Mouse (Mus musculus) kidney, adult 2 months (tissue): ENCODE results near the gene Dctn2. TPM values are rescaled to one million over a fixed set of nuclear protein-coding genes. Genes with fewer than 3 reads are reported as not detected.

Experiments used
- DNase-seq: peaks from one replicate; pipeline ENCODE4 v3.0.0; 2021
- H3K27ac ChIP-seq: fragments of 200-500 bp; 2 replicates; pipeline ENCODE4 v1.5.1; 2012; ENCODE audit warnings: low read depth, low read length, control low read depth, inconsistent platforms; ENCODE audit not compliant: insufficient read depth
- H3K27me3 ChIP-seq: fragments of 200-500 bp; replicated peaks from 2 replicates; pipeline ENCODE4 v1.6.1; 2012; ENCODE audit warnings: mild to moderate bottlenecking, moderate library complexity, low read length, inconsistent platforms; ENCODE audit not compliant: control insufficient read depth, insufficient read depth
- H3K36me3 ChIP-seq: fragments of 200-500 bp; 2 replicates; pipeline ENCODE4 v1.6.1; 2012; ENCODE audit warnings: mild to moderate bottlenecking, moderate library complexity, low read length, inconsistent platforms; ENCODE audit not compliant: control insufficient read depth, insufficient read depth
- H3K4me1 ChIP-seq: fragments of 200-500 bp; 2 replicates; pipeline ENCODE4 v1.6.1; 2011; ENCODE audit warnings: low read length; ENCODE audit not compliant: control insufficient read depth, insufficient read depth
- H3K4me3 ChIP-seq: fragments of 200-500 bp; 2 replicates; pipeline ENCODE4 v1.5.1; 2011; ENCODE audit warnings: mild to moderate bottlenecking, low read depth, low read length, control low read depth; ENCODE audit not compliant: insufficient read depth
- CTCF ChIP-seq: fragments of 200-500 bp; conservative IDR thresholded peaks from 2 replicates; pipeline ENCODE4 v1.5.1; 2011; ENCODE audit warnings: low read depth, mild to moderate bottlenecking, control low read depth, low read length, moderate library complexity, mixed read lengths; ENCODE audit not compliant: insufficient read depth, insufficient read length
- POLR2A ChIP-seq: fragments of 200-500 bp; IDR thresholded peaks from one replicate; pipeline ENCODE4 v1.6.1; 2011; ENCODE audit warnings: low read depth, low read length, control low read depth
- WGBS: fragments of 180-500 bp; shearing (Covaris S2); methylation state at CpG from one replicate; pipeline ENCODE4 v1.1.7; 2018; 5-methylcytosine and 5-hydroxymethylcytosine counted together
- polyA plus RNA-seq: library from polyadenylated mRNA; depleted of rRNA; stranded (reverse); fragments of >200 nt; gene quantifications from 2 replicates; pipeline ENCODE4 v1.2.3, GENCODE M21; 2012

The Dctn2 gene
- polyA plus RNA-seq, 1 experiment = 181 TPM

DNA sequence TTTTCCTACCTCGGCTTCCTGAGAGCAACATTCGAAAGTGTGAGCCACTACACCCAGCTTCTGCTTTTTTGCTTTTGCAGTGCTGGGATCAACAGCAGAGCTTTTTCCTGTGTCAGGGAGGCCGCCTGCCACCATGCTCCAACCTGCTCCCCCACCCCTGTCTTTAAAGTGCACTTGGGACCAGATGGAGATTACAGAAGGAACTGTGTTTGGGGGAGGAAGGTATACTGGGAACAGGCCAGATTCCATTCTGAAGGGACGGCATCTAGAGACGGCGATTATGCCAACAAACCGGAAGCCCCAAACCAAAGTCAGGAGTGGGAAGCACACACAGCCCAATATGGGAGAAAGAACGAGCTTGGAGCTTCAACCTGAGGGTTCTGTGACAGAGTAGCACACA is 39.0 kb upstream of the Dctn2 start:
- no peak for TF ChIP-seq CTCF
- TF ChIP-seq POLR2A = no peak
- Histone ChIP-seq H3K36me3 (no peaks in the 10 kb centered on the region), H3K4me1 (no peaks in the 10 kb centered on the region), H3K27ac (no peak overlapping the region), H3K4me3 (no peak overlapping the region), H3K27me3 (no peaks in the 10 kb centered on the region)
- 86% methylated on average over 8 of the region's 8 CpGs for WGBS
- DNase-seq = no peak

DNA sequence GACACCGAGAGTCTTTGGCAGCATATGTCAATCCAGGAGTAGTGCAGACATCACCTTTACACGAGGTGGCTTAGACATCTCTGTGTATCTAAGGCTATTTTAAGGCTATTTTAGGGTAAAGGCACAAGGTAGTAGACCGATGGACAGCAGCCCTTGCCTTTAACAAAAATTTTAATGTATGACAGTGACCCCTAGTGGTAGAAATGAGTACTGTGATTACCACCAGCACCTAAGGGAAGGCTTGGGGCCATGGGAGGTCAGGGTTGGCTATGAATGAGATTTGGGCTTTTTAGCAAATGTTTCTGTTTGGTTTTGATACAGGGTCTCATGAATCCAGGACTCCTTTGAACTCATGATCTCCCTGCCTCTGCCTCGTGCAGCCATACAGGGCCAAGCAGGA is 37.3 kb upstream of the Dctn2 start:
- no peaks in the 10 kb centered on the region for H3K4me1 ChIP-seq
- DNase-seq = peak; percentile 75
- TF ChIP-seq POLR2A (no peak), CTCF (peak; percentile 67)
- no peak overlapping the region for H3K27ac ChIP-seq
- no peaks in the 10 kb centered on the region for H3K36me3 ChIP-seq
- WGBS = 18% methylated on average over 4 of the region's 4 CpGs
- no peaks in the 10 kb centered on the region for H3K27me3 ChIP-seq
- H3K4me3 ChIP-seq = no peak overlapping the region

DNA sequence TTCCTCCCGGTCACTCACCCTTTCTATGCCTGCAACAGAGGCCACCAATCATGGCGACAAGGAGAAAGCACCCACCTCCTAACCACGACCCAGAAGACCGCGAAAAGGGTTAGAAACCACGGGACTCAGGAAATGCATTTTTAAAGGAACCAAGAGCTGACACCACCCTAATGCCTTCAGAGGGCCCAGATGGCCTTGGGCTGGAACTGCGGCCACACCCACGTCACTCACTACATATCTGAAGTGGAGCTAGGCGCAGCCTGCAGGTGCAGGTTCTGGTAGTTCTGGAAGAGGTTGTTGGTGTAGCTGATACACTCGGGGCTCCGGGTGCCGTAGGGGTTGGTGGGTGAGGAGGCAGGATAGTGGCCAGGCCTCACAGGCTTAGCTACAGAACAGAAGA is 35.5 kb upstream of the Dctn2 start:
- no peak overlapping the region for H3K27ac ChIP-seq
- no peak for DNase-seq
- TF ChIP-seq POLR2A (no peak), CTCF (no peak)
- H3K36me3 ChIP-seq = no peaks in the 10 kb centered on the region
- no peak overlapping the region for H3K4me3 ChIP-seq
- no peaks in the 10 kb centered on the region for H3K27me3 ChIP-seq
- H3K4me1 ChIP-seq = no peaks in the 10 kb centered on the region
- WGBS = 78% methylated on average over 12 of the region's 12 CpGs

DNA sequence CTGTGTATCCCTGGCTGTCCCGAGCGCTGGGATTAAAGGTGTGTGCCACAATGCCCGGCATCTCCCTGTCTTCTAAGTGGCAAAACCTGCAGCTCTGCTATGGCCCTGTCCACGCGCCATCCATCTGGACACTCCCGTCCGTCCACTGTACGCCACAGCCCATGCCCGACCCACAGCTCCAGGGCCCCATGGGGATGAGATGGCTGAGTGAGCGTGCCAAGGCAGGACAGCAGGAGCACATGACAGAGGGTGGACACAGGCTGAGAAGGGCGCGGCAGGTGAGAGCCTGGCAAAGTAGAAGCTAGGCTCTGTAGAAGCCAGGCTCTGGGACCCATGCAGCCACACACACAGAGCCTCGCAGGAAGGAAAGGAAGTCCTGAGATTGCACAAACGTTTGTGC is 34.4 kb upstream of the Dctn2 start:
- WGBS = 72% methylated on average over 14 of the region's 14 CpGs
- Histone ChIP-seq H3K4me1 (no peaks in the 10 kb centered on the region), H3K36me3 (no peaks in the 10 kb centered on the region), H3K27ac (no peak overlapping the region), H3K4me3 (no peak overlapping the region), H3K27me3 (no peaks in the 10 kb centered on the region)
- DNase-seq = no peak
- TF ChIP-seq CTCF (no peak), POLR2A (no peak)

GRCm38 (mm10) chr10:127233141-127233540 is 33.0 kb upstream of the Dctn2 start:
- WGBS = 81% methylated on average over 9 of the region's 9 CpGs
- DNase-seq = no peak
- no peaks in the 10 kb centered on the region for H3K4me1 ChIP-seq
- H3K27ac ChIP-seq = no peak overlapping the region
- no peaks in the 10 kb centered on the region for H3K36me3 ChIP-seq
- TF ChIP-seq CTCF (peak; percentile 40; the same call in 1 of the 2 replicates), POLR2A (no peak)
- H3K27me3 ChIP-seq = no peaks in the 10 kb centered on the region
- no peak overlapping the region for H3K4me3 ChIP-seq

GRCm38 (mm10) chr10:127236541-127236940 is 29.6 kb upstream of the Dctn2 start:
- Histone ChIP-seq H3K4me3 (no peak overlapping the region), H3K27ac (no peak overlapping the region), H3K4me1 (no peaks in the 10 kb centered on the region), H3K36me3 (no peaks in the 10 kb centered on the region), H3K27me3 (no peaks in the 10 kb centered on the region)
- no peak for TF ChIP-seq POLR2A
- TF ChIP-seq CTCF = no peak
- DNase-seq = no peak
- 44% methylated on average over 9 of the region's 9 CpGs for WGBS

DNA sequence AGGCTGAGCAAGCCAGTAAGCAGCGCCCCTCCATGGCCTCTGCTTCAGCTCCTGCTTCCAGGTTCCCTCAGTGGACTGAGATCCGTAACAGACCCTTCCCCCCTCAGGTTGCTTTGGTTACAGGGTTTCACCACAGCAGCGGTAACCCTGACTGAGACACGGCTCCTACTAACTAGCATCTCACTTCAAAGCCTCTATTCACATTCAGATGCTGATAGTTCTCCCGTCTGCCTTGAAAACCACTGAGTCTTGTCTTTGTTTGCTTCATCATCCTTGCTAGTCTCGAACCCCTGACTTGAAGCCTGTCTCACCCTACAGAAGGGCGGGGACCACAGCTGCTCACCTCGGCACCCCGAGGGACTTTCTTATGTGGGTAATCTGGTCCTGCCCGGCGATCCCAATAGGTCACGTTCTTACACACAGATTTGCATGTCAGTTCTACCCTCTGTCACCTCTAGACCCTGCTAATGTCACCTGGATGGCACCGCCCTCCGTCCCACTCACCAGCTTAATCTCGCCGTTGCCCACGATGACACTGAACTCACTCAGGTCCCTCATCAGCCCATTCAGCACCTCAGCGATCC is 27.8 kb upstream of the Dctn2 start:
- no peaks in the 10 kb centered on the region for H3K27me3 ChIP-seq
- DNase-seq = no peak
- no peak for TF ChIP-seq CTCF
- no peak for TF ChIP-seq POLR2A
- H3K4me1 ChIP-seq = no peaks in the 10 kb centered on the region
- no peak overlapping the region for H3K27ac ChIP-seq
- 71% methylated on average over 18 of the region's 18 CpGs for WGBS
- no peak overlapping the region for H3K4me3 ChIP-seq
- H3K36me3 ChIP-seq = no peaks in the 10 kb centered on the region
